Mouse (Mus musculus): Measurements from ENCODE around the gene S100a6. TPM values are rescaled to one million over a fixed set of nuclear protein-coding genes. Genes with fewer than 3 reads are reported as not detected.

Gene S100a6
- polyA plus RNA-seq, 1 experiment from 2014 or later: 48.9 TPM

DNA sequence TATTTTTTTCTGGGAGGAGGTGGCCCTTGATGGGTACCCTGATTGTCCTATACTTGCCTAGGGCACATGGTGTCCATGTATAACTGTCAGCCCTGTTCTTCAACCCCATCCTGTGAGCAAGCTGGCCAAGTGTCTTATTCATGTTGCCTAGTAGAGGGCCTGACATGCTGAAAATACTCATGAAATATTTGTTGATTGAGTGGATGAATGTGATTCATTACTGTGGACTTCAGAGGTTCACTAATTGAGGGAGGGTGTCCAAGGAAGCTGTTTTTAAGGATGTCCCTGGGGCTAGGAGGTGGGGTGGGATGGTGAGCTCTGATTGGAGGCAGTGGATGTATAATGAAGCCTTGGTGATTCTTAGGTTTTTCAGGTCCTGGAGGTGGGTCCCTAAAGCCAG, 41.0 kb downstream of the S100a6 start, which contains the start of gene S100a7a:
Gene S100a7a (plus strand): TSS at position 301 of the 400 bp plus-strand sequence.
- ATAC-seq (replicated peaks; ENCODE audit: insufficient number of reproducible peaks, insufficient read depth, low FRiP score, low read depth): no peak
- H3K9me3 ChIP-seq (replicated peaks): no peaks in the 10 kb centered on the region
- peaks cover 16% of the 10 kb centered on the region for H3K27me3 ChIP-seq
- H3K4me1 ChIP-seq (replicated peaks): no peaks in the 10 kb centered on the region
- H3K9ac ChIP-seq: no peak within 1 kb of the TSS
- no peaks in the 10 kb centered on the region for H3K36me3 ChIP-seq
- H3K4me3 ChIP-seq: no peak within 1 kb of the TSS
- H3K27ac ChIP-seq: no peak within 1 kb of the TSS
- no peak within 1 kb of the TSS for H3K4me2 ChIP-seq

DNA sequence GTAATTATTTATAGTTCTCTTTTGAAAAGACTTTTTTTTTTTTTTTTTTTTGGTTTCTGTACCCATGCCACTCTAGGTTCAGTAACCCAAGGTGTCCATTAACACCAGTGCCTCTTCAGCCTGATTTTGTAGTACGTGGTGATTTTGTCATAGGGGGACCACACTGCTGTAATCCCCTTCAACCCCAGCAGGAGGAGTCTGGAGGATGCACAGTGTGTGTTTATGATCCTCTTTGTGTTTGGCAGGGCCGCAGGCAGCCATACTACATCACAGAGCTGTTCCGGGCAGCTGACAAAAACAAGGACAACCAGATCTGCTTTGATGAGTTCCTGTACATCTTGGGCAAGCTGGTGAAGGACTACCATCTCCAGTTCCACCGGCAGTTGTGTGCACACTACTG, 44.7 kb downstream of the S100a6 start:
- H3K4me3 ChIP-seq: no peak overlapping the region
- H3K36me3 ChIP-seq: no peaks in the 10 kb centered on the region
- H3K9me3 ChIP-seq (replicated peaks): no peaks in the 10 kb centered on the region
- WGBS: 74% methylated on average over 4 of the region's 4 CpGs
- no peaks in the 10 kb centered on the region for H3K4me1 ChIP-seq (replicated peaks)
- no peak for ATAC-seq (replicated peaks; ENCODE audit: insufficient number of reproducible peaks, insufficient read depth, low FRiP score, low read depth)
- H3K27me3 ChIP-seq: peaks cover 16% of the 10 kb centered on the region
- no peak overlapping the region for H3K27ac ChIP-seq
- H3K9ac ChIP-seq: no peak overlapping the region
- H3K4me2 ChIP-seq: no peak overlapping the region

DNA sequence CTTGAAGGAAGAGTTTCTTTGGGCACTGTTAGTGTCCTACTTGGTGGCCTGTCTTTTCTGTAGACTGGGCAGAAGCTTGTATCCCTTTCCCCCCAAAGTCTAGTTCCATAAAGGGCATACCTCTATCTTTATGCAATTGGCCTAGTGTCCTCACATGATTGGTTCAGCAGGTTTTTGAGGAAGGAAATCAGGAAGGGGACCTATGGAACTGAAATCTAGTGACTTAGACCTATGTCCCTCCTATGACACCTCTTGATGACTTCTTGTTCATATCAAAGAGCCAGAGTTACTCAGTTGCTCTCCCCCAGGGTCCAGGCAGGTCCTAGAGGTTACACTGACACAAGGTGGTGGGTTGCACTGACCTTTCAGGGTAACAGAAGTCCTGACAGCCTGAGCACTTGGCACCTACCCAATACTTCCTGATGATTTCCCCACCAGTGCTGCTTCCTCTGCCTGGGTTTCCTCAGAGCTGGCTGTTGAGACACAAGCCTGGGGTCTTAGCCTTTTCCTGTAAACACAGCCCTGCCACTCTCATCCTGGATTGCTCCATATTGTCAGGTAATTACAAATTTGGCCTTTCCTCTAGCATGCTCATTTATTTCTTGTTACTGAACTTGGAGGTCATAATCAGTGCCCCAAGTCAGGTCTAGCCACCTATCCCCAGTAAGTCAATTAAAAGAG, 46.8 kb downstream of the S100a6 start:
- Histone ChIP-seq H3K4me3 (no peak overlapping the region), H3K27ac (no peak overlapping the region), H3K27me3 (peaks cover 7% of the 10 kb centered on the region), H3K4me1 (replicated peaks) (no peaks in the 10 kb centered on the region), H3K4me2 (no peak overlapping the region), H3K9ac (no peak overlapping the region), H3K9me3 (replicated peaks) (no peaks in the 10 kb centered on the region), H3K36me3 (no peaks in the 10 kb centered on the region)
- no peak for ATAC-seq (replicated peaks; ENCODE audit: insufficient number of reproducible peaks, insufficient read depth, low FRiP score, low read depth)

DNA sequence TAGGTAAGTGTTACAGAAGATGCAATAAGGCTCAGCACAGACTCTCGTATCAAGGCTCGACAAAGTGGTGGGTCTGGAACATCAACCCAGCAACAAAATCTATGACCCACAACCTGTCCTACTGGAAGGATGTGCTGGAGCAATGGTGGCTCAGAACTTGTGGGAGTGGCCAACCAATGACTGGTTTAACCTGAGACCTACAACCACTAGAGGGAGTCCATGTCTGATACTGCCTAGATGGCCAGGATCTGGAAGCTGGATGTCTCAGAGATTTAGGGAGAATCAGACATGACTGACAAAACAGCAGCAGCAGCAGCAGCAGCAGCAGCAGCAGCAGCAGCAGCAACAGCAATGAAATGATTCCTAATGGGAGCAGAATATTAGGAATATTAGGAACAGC, 51.5 kb downstream of the S100a6 start:
- no peak for ATAC-seq (replicated peaks; ENCODE audit: insufficient number of reproducible peaks, insufficient read depth, low FRiP score, low read depth)
- Histone ChIP-seq H3K4me2 (no peak overlapping the region), H3K27me3 (no peaks in the 10 kb centered on the region), H3K27ac (no peak overlapping the region), H3K9ac (no peak overlapping the region), H3K9me3 (replicated peaks) (no peaks in the 10 kb centered on the region), H3K4me3 (no peak overlapping the region), H3K36me3 (no peaks in the 10 kb centered on the region), H3K4me1 (replicated peaks) (no peaks in the 10 kb centered on the region)
- 79% methylated on average over 2 of the region's 2 CpGs for WGBS

DNA sequence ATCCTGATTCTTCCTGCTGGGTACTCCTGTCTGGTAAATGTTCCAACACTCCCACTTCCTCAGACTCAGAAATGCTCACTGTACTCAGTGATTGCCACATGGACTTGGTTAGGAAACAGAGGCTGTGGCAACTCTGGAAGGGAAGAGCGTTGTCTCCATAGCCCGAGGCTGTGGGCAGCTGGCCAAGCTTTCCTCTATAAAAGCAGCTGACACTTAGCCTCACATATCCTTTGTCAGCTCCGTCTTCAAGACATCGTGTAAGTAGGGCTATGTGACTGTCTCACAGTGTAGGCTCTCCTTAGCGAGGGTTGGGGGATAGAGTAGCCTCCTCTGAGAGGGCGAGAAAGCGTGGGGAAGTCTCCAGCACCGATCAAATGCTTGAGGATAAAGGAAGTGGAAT, 56.2 kb downstream of the S100a6 start, which contains the start of gene S100a8:
Gene S100a8 (plus strand): TSS at position 133 of the 400 bp plus-strand sequence.
- no peak for ATAC-seq (replicated peaks; ENCODE audit: insufficient number of reproducible peaks, insufficient read depth, low FRiP score, low read depth)
- Histone ChIP-seq H3K27ac (no peak within 1 kb of the TSS), H3K4me1 (replicated peaks) (no peaks in the 10 kb centered on the region), H3K27me3 (no peaks in the 10 kb centered on the region), H3K4me3 (no peak within 1 kb of the TSS), H3K9ac (no peak within 1 kb of the TSS), H3K36me3 (no peaks in the 10 kb centered on the region), H3K9me3 (replicated peaks) (no peaks in the 10 kb centered on the region), H3K4me2 (no peak within 1 kb of the TSS)
- WGBS: 59% methylated on average over 8 of the region's 8 CpGs

Other genes with a start within 250 kb of the S100a6 start
- gene Slc27a3, start 222.9 kb upstream of the S100a6 start, polyA plus RNA-seq (2015; fragmentation: Nextera tagmentation; extraction: Ambion mirVana): 4.8 and 9.4 TPM in 2 replicates
- 16.7 and 22.6 TPM in 2 replicates for gene Ints3, start 179.3 kb upstream of the S100a6 start, polyA plus RNA-seq (2015; fragmentation: Nextera tagmentation; extraction: Ambion mirVana)
- gene Npr1, start 147.0 kb upstream of the S100a6 start, polyA plus RNA-seq (2015; fragmentation: Nextera tagmentation; extraction: Ambion mirVana): 10.1 and 12.5 TPM in 2 replicates
- gene Ilf2, start 136.8 kb upstream of the S100a6 start, polyA plus RNA-seq (2015; fragmentation: Nextera tagmentation; extraction: Ambion mirVana): 97.3 and 108 TPM in 2 replicates
- gene Snapin, start 121.8 kb upstream of the S100a6 start, polyA plus RNA-seq (2015; fragmentation: Nextera tagmentation; extraction: Ambion mirVana): 71.5 and 75.1 TPM in 2 replicates
- gene Chtop, start 103.4 kb upstream of the S100a6 start, polyA plus RNA-seq (2015; fragmentation: Nextera tagmentation; extraction: Ambion mirVana): 90.9 and 98.3 TPM in 2 replicates
- 247 and 315 TPM in 2 replicates for gene S100a1, start 98.5 kb upstream of the S100a6 start, polyA plus RNA-seq (2015; fragmentation: Nextera tagmentation; extraction: Ambion mirVana)
- 73.0 and 94.1 TPM in 2 replicates for gene S100a13, start 98.4 kb upstream of the S100a6 start, polyA plus RNA-seq (2015; fragmentation: Nextera tagmentation; extraction: Ambion mirVana)
- gene S100a14, start 86.0 kb upstream of the S100a6 start, polyA plus RNA-seq (2015; fragmentation: Nextera tagmentation; extraction: Ambion mirVana): 1.1 and 7.5 TPM in 2 replicates
- 89.3 and 103 TPM in 2 replicates for gene S100a16, start 75.6 kb upstream of the S100a6 start, polyA plus RNA-seq (2015; fragmentation: Nextera tagmentation; extraction: Ambion mirVana)
- gene S100a3, start 52.3 kb upstream of the S100a6 start, polyA plus RNA-seq (2015; fragmentation: Nextera tagmentation; extraction: Ambion mirVana): 0.08 and 1.7 TPM in 2 replicates
- gene S100a2, start 22.6 kb upstream of the S100a6 start, polyA plus RNA-seq (2015; fragmentation: Nextera tagmentation; extraction: Ambion mirVana): not detected in 2 replicates
- gene Gm42674, start 11.0 kb upstream of the S100a6 start, polyA plus RNA-seq (2015; fragmentation: Nextera tagmentation; extraction: Ambion mirVana): not detected in 2 replicates
- gene S100a4, start 9.1 kb upstream of the S100a6 start, polyA plus RNA-seq (2015; fragmentation: Nextera tagmentation; extraction: Ambion mirVana): 2.8 and 7.5 TPM in 2 replicates
- not detected in 2 replicates for gene S100a5, start 4.4 kb upstream of the S100a6 start, polyA plus RNA-seq (2015; fragmentation: Nextera tagmentation; extraction: Ambion mirVana)
- 0.22 TPM in 1 of 2 replicates, not detected in the other for gene S100a7a, start 41.1 kb downstream of the S100a6 start, polyA plus RNA-seq (2015; fragmentation: Nextera tagmentation; extraction: Ambion mirVana)
- gene S100a8, start 56.1 kb downstream of the S100a6 start, polyA plus RNA-seq (2015; fragmentation: Nextera tagmentation; extraction: Ambion mirVana): 24.9 and 32.7 TPM in 2 replicates
- gene S100a9, start 82.8 kb downstream of the S100a6 start, polyA plus RNA-seq (2015; fragmentation: Nextera tagmentation; extraction: Ambion mirVana): 15.5 and 16.3 TPM in 2 replicates
- not detected in 2 replicates for gene Pglyrp4, start 114.0 kb downstream of the S100a6 start, polyA plus RNA-seq (2015; fragmentation: Nextera tagmentation; extraction: Ambion mirVana)
- gene Gm5849, start 165.0 kb downstream of the S100a6 start, polyA plus RNA-seq (2015; fragmentation: Nextera tagmentation; extraction: Ambion mirVana): not detected in 2 replicates